ENCODE assay signal across 16 mouse cellular contexts in the genomic region with DNA sequence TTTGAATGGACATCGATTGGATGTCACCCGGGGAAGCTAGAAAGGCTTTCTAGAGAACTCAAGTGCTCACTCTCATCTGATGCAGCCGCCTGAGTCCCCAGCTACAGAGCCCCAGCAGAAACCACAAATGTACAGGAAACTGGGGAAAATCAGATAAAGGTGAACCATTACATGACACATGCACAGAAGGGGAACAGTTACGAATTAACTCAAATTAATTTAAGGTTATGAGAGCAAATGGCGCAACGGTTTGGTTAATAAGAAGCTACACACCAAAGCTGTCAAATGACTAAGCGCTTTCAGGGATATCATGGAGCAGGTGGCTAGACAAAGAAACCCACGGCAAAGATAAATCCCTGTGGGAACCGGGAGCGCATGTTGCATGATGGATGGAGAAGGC. TPM values are rescaled to one million over a fixed set of nuclear protein-coding genes. Genes with fewer than 3 reads are reported as not detected.
DNase-seq lines count a peak whose midpoint lies in the region; ATAC-seq lines count a peak whose summit lies in the region.
"Had no signal": no experiment of that assay in that cellular context is flagged by ENCODE, and none has a peak within 500 bp of the region (broad histone marks: within the 10 kb centered on the region; RNA-seq: fewer than 3 reads in every experiment).

No protein-coding gene starts in this region.

- no peaks in the 10 kb centered on the region for H3K9me3 ChIP-seq in hindbrain, embryonic 11.5 days (ENCODE audit: control insufficient read depth, low read length)
- H3K9me3 ChIP-seq in hindbrain, embryonic 12.5 days (replicated peaks): no peaks in the 10 kb centered on the region; the same call in 1 of the 2 replicates
- H3K9me3 ChIP-seq: midbrain, embryonic 15.5 days; neural tube, embryonic 13.5 days had no signal

- no peak for ATAC-seq in hindbrain, embryonic 11.5 days (ENCODE audit: low FRiP score)
- no peak for ATAC-seq in hindbrain, embryonic 12.5 days (ENCODE audit: low FRiP score)
- peak; percentile 50 for ATAC-seq in activated CD4-positive, CD25-positive, alpha-beta regulatory T cell, adult 4 months
- ATAC-seq: forebrain, embryonic 16.5 days; lung, postnatal 0 days; midbrain, embryonic 15.5 days had no signal

- H3K4me1 ChIP-seq in hindbrain, embryonic 11.5 days (replicated peaks; ENCODE audit: control insufficient read depth, insufficient read depth, low read length): no peaks in the 10 kb centered on the region
- peaks cover 2% of the 10 kb centered on the region; the same call in 1 of the 2 replicates for H3K4me1 ChIP-seq in hindbrain, embryonic 12.5 days
- H3K4me1 ChIP-seq: midbrain, embryonic 15.5 days; neural tube, embryonic 13.5 days had no signal

- no peak overlapping the region for H3K9ac ChIP-seq in hindbrain, embryonic 11.5 days (ENCODE audit: low read depth, low read length)
- H3K9ac ChIP-seq in hindbrain, embryonic 12.5 days: no peak overlapping the region
- H3K9ac ChIP-seq: midbrain, embryonic 15.5 days; neural tube, embryonic 13.5 days had no signal

- no peak overlapping the region for H3K4me2 ChIP-seq in hindbrain, embryonic 11.5 days (replicated peaks; ENCODE audit: low read depth, low read length)
- H3K4me2 ChIP-seq in hindbrain, embryonic 12.5 days (replicated peaks): no peak overlapping the region
- H3K4me2 ChIP-seq: midbrain, embryonic 15.5 days; neural tube, embryonic 13.5 days had no signal

- no peaks in the 10 kb centered on the region for H3K27me3 ChIP-seq in hindbrain, embryonic 11.5 days (ENCODE audit: control insufficient read depth, insufficient read depth, low read length)
- no peaks in the 10 kb centered on the region for H3K27me3 ChIP-seq in hindbrain, embryonic 12.5 days
- H3K27me3 ChIP-seq: midbrain, embryonic 15.5 days; neural tube, embryonic 13.5 days had no signal

- no peak overlapping the region for H3K4me3 ChIP-seq in hindbrain, embryonic 11.5 days (ENCODE audit: low read depth, low read length)
- no peak overlapping the region for H3K4me3 ChIP-seq in hindbrain, embryonic 12.5 days
- H3K4me3 ChIP-seq: midbrain, embryonic 15.5 days; neural tube, embryonic 13.5 days had no signal

- no peaks in the 10 kb centered on the region for H3K36me3 ChIP-seq in hindbrain, embryonic 11.5 days (ENCODE audit: control insufficient read depth, insufficient read depth, low read length)
- no peaks in the 10 kb centered on the region for H3K36me3 ChIP-seq in hindbrain, embryonic 12.5 days
- H3K36me3 ChIP-seq: midbrain, embryonic 15.5 days; neural tube, embryonic 13.5 days had no signal

- DNase-seq in hindbrain, embryonic 11.5 days (ENCODE audit: low spot score): peak; percentile 12
- peak; percentile 82 for DNase-seq in kidney, adult 9 months
- peak; percentile 58 for DNase-seq in naive thymus-derived CD4-positive, alpha-beta T cell, adult 2 months (ENCODE audit: low read depth)
- no peak for DNase-seq in cerebellum, adult 18-20 months
- DNase-seq in heart, postnatal 36 days: no peak
- no peak for DNase-seq in left cerebral cortex, adult 8-10 months (ENCODE audit: low spot score in 2 of 2)
- DNase-seq: adrenal gland, adult 8-10 months; gastrocnemius, postnatal 14 days; liver; retina, postnatal 1 day had no signal

- intact Hi-C loops in heart, postnatal 36 days (cut with DNase I): no loop called here

- H3K27ac ChIP-seq in hindbrain, embryonic 11.5 days (ENCODE audit: low read depth, low read length): no peak overlapping the region
- H3K27ac ChIP-seq in hindbrain, embryonic 12.5 days: no peak overlapping the region
- H3K27ac ChIP-seq: midbrain, embryonic 15.5 days; neural tube, embryonic 13.5 days had no signal

- WGBS in hindbrain, embryonic 11.5 days: 80% methylated on average over 10 of the region's 10 CpGs
- 80% methylated on average over 10 of the region's 10 CpGs for WGBS in hindbrain, embryonic 12.5 days

RNA-seq across cellular contexts. Expression of a gene that starts 35.2 kb away (rescaled TPM):
- 11.1 and 14.3 TPM in 2 replicates for polyA plus RNA-seq in hindbrain, embryonic 11.5 days (2014; fragmentation: Nextera tagmentation; extraction: Ambion mirVana)
- 18.0 and 20.0 TPM in 2 replicates for polyA plus RNA-seq in hindbrain, embryonic 12.5 days (2016; fragmentation: Nextera tagmentation; extraction: Ambion mirVana)
- polyA plus RNA-seq in activated CD4-positive, CD25-positive, alpha-beta regulatory T cell, adult 4 months (2017; shearing (Covaris generic)): 10 to 100 TPM; 59.9 to 61.4 TPM
- 10 to 100 TPM; 39.1 to 39.8 TPM for total RNA-seq in heart, postnatal 36 days (2021)
- total RNA-seq in left cerebral cortex, adult 8-10 months (2022): 10 to 100 TPM; 57.7 to 67.6 (median 63.7) TPM

Comparison
In these comparisons a context has a peak if more than half of its experiments do, and no peak if none do; other contexts are left out.
1. DNase-seq: peak in hindbrain, embryonic 11.5 days (single experiment), kidney, adult 9 months (single experiment) and naive thymus-derived CD4-positive, alpha-beta T cell, adult 2 months (single experiment); none in cerebellum, adult 18-20 months (0 of 2), heart, postnatal 36 days (0 of 2) and left cerebral cortex, adult 8-10 months (0 of 2).